Mouse (Mus musculus) embryonic facial prominence, embryonic 13.5 days (tissue): Measurements from ENCODE around the gene Pip5k1c. TPM values are rescaled to one million over a fixed set of nuclear protein-coding genes. Genes with fewer than 3 reads are reported as not detected.

ENCODE experiments used
- ATAC-seq: fragments of 200-750 bp; cut with Nextera tagmentation; 2 replicates; pipeline ENCODE4 v1.8.0; 2017; ENCODE audit warnings: low read depth; ENCODE audit not compliant: insufficient number of reproducible peaks, insufficient read depth, low FRiP score, low TSS enrichment
- H3K27ac ChIP-seq: fragments of 300-500 bp; sonication (generic); 2 replicates; pipeline ENCODE4 v1.5.1; 2015; ENCODE audit warnings: moderate library complexity, mild to moderate bottlenecking, inconsistent platforms
- H3K27me3 ChIP-seq: fragments of 300-500 bp; sonication (generic); 2 replicates; pipeline ENCODE4 v1.6.1; 2015; ENCODE audit warnings: mild to moderate bottlenecking, inconsistent platforms
- H3K36me3 ChIP-seq: fragments of 300-500 bp; sonication (generic); 2 replicates; pipeline ENCODE4 v1.6.1; 2015; ENCODE audit warnings: mild to moderate bottlenecking, inconsistent platforms
- H3K4me1 ChIP-seq: fragments of 300-500 bp; sonication (generic); 2 replicates; pipeline ENCODE4 v1.6.1; 2015; ENCODE audit warnings: inconsistent platforms
- H3K4me2 ChIP-seq: fragments of 300-500 bp; sonication (generic); 2 replicates; pipeline ENCODE4 v1.6.1; 2015; ENCODE audit warnings: moderate library complexity, mild to moderate bottlenecking, inconsistent platforms
- H3K4me3 ChIP-seq: fragments of 300-500 bp; sonication (generic); 2 replicates; pipeline ENCODE4 v1.5.1; 2015; ENCODE audit warnings: mild to moderate bottlenecking, inconsistent platforms
- H3K9ac ChIP-seq: fragments of 300-500 bp; sonication (generic); 2 replicates; pipeline ENCODE4 v1.6.1; 2015; ENCODE audit warnings: mild to moderate bottlenecking, inconsistent platforms
- H3K9me3 ChIP-seq: fragments of 300-500 bp; sonication (generic); 2 replicates; pipeline ENCODE4 v1.6.1; 2016; ENCODE audit warnings: inconsistent platforms
- WGBS: fragments of 180-500 bp; shearing (Covaris S2); methylation state at CpG from one replicate; pipeline ENCODE4 v1.1.7; 2015; ENCODE audit warnings: mixed read lengths; 5-methylcytosine and 5-hydroxymethylcytosine counted together
- polyA plus RNA-seq: library from polyadenylated mRNA; unstranded; fragments of >200 nt; fragmentation: Nextera tagmentation; extraction: Ambion mirVana; gene quantifications from 2 replicates; pipeline ENCODE4 v1.2.1, GENCODE M21; 2015

Pip5k1c gene
- polyA plus RNA-seq, 1 experiment from 2014 or later, result 57.6 TPM

- no peak for ATAC-seq
- peaks cover 17% of the 10 kb centered on the region for H3K27me3 ChIP-seq
- no peak overlapping the region for H3K27ac ChIP-seq
- WGBS, result 87% methylated on average over 6 of the region's 6 CpGs
- no peaks in the 10 kb centered on the region for H3K9me3 ChIP-seq
- H3K36me3 ChIP-seq, result peaks cover 18% of the 10 kb centered on the region; the same call in 1 of the 2 replicates
- H3K4me2 ChIP-seq, result no peak overlapping the region; the same call in 1 of the 2 replicates
- H3K9ac ChIP-seq, result peak overlapping the region; percentile 89; the same call in 1 of the 2 replicates
- H3K4me3 ChIP-seq, result no peak overlapping the region
- H3K4me1 ChIP-seq, result peaks cover 36% of the 10 kb centered on the region
These were observed 2.4 kb downstream of the Pip5k1c start for GRCm38 (mm10) chr10:81295185-81295584.

- no peak for ATAC-seq
- H3K27ac ChIP-seq, result 0 out of 2 replicates have a peak overlapping the region, but pooled peaks have one; percentile 3
- 79% methylated on average over 6 of the region's 6 CpGs for WGBS
- H3K4me2 ChIP-seq, result no peak overlapping the region
- peak overlapping the region; percentile 41; the same call in 1 of the 2 replicates for H3K9ac ChIP-seq
- no peaks in the 10 kb centered on the region for H3K9me3 ChIP-seq
- H3K4me1 ChIP-seq, result peaks cover 34% of the 10 kb centered on the region
- H3K36me3 ChIP-seq, result peaks cover 23% of the 10 kb centered on the region
- H3K4me3 ChIP-seq, result no peak overlapping the region
- no peaks in the 10 kb centered on the region for H3K27me3 ChIP-seq
These were observed 4.5 kb downstream of the Pip5k1c start for GRCm38 (mm10) chr10:81297246-81297645.

- Histone ChIP-seq H3K4me3 (no peak overlapping the region), H3K9me3 (no peaks in the 10 kb centered on the region), H3K4me1 (peaks cover 40% of the 10 kb centered on the region), H3K27ac (0 out of 2 replicates have a peak overlapping the region, but pooled peaks have one; percentile 3), H3K9ac (peak overlapping the region; percentile 41; the same call in 1 of the 2 replicates), H3K27me3 (no peaks in the 10 kb centered on the region), H3K36me3 (peaks cover 23% of the 10 kb centered on the region), H3K4me2 (no peak overlapping the region)
- ATAC-seq, result no peak
- WGBS, result 48% methylated on average over 10 of the region's 10 CpGs
These were observed 5.1 kb downstream of the Pip5k1c start for GRCm38 (mm10) chr10:81297845-81298244.

- H3K9ac ChIP-seq, result no peak overlapping the region
- H3K9me3 ChIP-seq, result no peaks in the 10 kb centered on the region
- no peak for ATAC-seq
- no peaks in the 10 kb centered on the region for H3K27me3 ChIP-seq
- H3K27ac ChIP-seq, result 0 out of 2 replicates have a peak overlapping the region, but pooled peaks have one; percentile 3
- H3K4me1 ChIP-seq, result peaks cover 46% of the 10 kb centered on the region
- WGBS, result 91% methylated on average over 17 of the region's 17 CpGs
- H3K36me3 ChIP-seq, result peaks cover 23% of the 10 kb centered on the region
- H3K4me3 ChIP-seq, result no peak overlapping the region
- no peak overlapping the region for H3K4me2 ChIP-seq
These were observed 5.8 kb downstream of the Pip5k1c start for GRCm38 (mm10) chr10:81298369-81299100.

GRCm38 (mm10) chr10:81299585-81300351 lies 7.0 kb downstream of the Pip5k1c start:
- Histone ChIP-seq H3K36me3 (peaks cover 23% of the 10 kb centered on the region), H3K9ac (peak overlapping the region; percentile 32; the same call in 1 of the 2 replicates), H3K4me2 (no peak overlapping the region), H3K4me3 (no peak overlapping the region), H3K4me1 (peaks cover 36% of the 10 kb centered on the region), H3K27me3 (no peaks in the 10 kb centered on the region), H3K27ac (0 out of 2 replicates have a peak overlapping the region, but pooled peaks have one; percentile 4), H3K9me3 (no peaks in the 10 kb centered on the region)
- no peak for ATAC-seq
- WGBS, result 86% methylated on average over 14 of the region's 14 CpGs

- 84% methylated on average over 9 of the region's 9 CpGs for WGBS
- H3K27me3 ChIP-seq, result no peaks in the 10 kb centered on the region
- no peaks in the 10 kb centered on the region for H3K9me3 ChIP-seq
- no peak for ATAC-seq
- peaks cover 30% of the 10 kb centered on the region for H3K4me1 ChIP-seq
- peaks cover 25% of the 10 kb centered on the region for H3K36me3 ChIP-seq
- no peak overlapping the region for H3K4me3 ChIP-seq
- no peak overlapping the region for H3K27ac ChIP-seq
- 0 out of 2 replicates have a peak overlapping the region, but pooled peaks have one; percentile 16 for H3K9ac ChIP-seq
- no peak overlapping the region for H3K4me2 ChIP-seq
These were observed 7.7 kb downstream of the Pip5k1c start for GRCm38 (mm10) chr10:81300352-81300907.

- H3K9ac ChIP-seq, result no peak overlapping the region
- H3K4me1 ChIP-seq, result peaks cover 30% of the 10 kb centered on the region
- H3K4me2 ChIP-seq, result no peak overlapping the region
- H3K36me3 ChIP-seq, result peaks cover 32% of the 10 kb centered on the region
- no peaks in the 10 kb centered on the region for H3K9me3 ChIP-seq
- H3K27me3 ChIP-seq, result no peaks in the 10 kb centered on the region
- 81% methylated on average over 9 of the region's 9 CpGs for WGBS
- ATAC-seq, result no peak
- no peak overlapping the region for H3K27ac ChIP-seq
- H3K4me3 ChIP-seq, result no peak overlapping the region
These were observed 8.6 kb downstream of the Pip5k1c start for GRCm38 (mm10) chr10:81301321-81301720.

GRCm38 (mm10) chr10:81302288-81302687 lies 9.5 kb downstream of the Pip5k1c start:
- Histone ChIP-seq H3K4me1 (peaks cover 30% of the 10 kb centered on the region), H3K4me2 (peak overlapping the region; percentile 18; the same call in 1 of the 2 replicates), H3K36me3 (peaks cover 37% of the 10 kb centered on the region), H3K4me3 (no peak overlapping the region), H3K27ac (peak overlapping the region; percentile 39; the same call in 1 of the 2 replicates), H3K9ac (peak overlapping the region; percentile 44), H3K9me3 (no peaks in the 10 kb centered on the region), H3K27me3 (no peaks in the 10 kb centered on the region)
- ATAC-seq, result no peak
- 64% methylated on average over 4 of the region's 4 CpGs for WGBS

- Histone ChIP-seq H3K4me2 (peak overlapping the region; percentile 18; the same call in 1 of the 2 replicates), H3K9ac (peak overlapping the region; percentile 44), H3K27me3 (no peaks in the 10 kb centered on the region), H3K9me3 (no peaks in the 10 kb centered on the region), H3K36me3 (peaks cover 42% of the 10 kb centered on the region), H3K27ac (0 out of 2 replicates have a peak overlapping the region, but pooled peaks have one; percentile 39), H3K4me1 (peaks cover 27% of the 10 kb centered on the region), H3K4me3 (0 out of 2 replicates have a peak overlapping the region, but pooled peaks have one; percentile 6)
- ATAC-seq, result no peak
- WGBS, result 68% methylated on average over 14 of the region's 14 CpGs
These were observed 10.0 kb downstream of the Pip5k1c start for GRCm38 (mm10) chr10:81302781-81303218.

GRCm38 (mm10) chr10:81303258-81303657 lies 10.5 kb downstream of the Pip5k1c start:
- Histone ChIP-seq H3K27me3 (no peaks in the 10 kb centered on the region), H3K4me1 (peaks cover 26% of the 10 kb centered on the region), H3K36me3 (peaks cover 46% of the 10 kb centered on the region), H3K27ac (0 out of 2 replicates have a peak overlapping the region, but pooled peaks have one; percentile 39), H3K9ac (peak overlapping the region; percentile 44), H3K4me2 (peak overlapping the region; percentile 18; the same call in 1 of the 2 replicates), H3K4me3 (0 out of 2 replicates have a peak overlapping the region, but pooled peaks have one; percentile 6), H3K9me3 (no peaks in the 10 kb centered on the region)
- 80% methylated on average over 10 of the region's 10 CpGs for WGBS
- no peak for ATAC-seq

GRCm38 (mm10) chr10:81303761-81304160 lies 11.0 kb downstream of the Pip5k1c start:
- Histone ChIP-seq H3K4me1 (peaks cover 26% of the 10 kb centered on the region), H3K4me3 (no peak overlapping the region), H3K9me3 (no peaks in the 10 kb centered on the region), H3K36me3 (peaks cover 48% of the 10 kb centered on the region), H3K4me2 (no peak overlapping the region), H3K9ac (peak overlapping the region; percentile 44; the same call in 1 of the 2 replicates), H3K27ac (no peak overlapping the region), H3K27me3 (no peaks in the 10 kb centered on the region)
- no peak for ATAC-seq
- 68% methylated on average over 7 of the region's 7 CpGs for WGBS
